Mouse (Mus musculus): ENCODE measurements around the gene Mrps23. TPM values are rescaled to one million over a fixed set of nuclear protein-coding genes. Genes with fewer than 3 reads are reported as not detected.

Mrps23 gene
- polyA plus RNA-seq, 1 experiment from 2014 or later = 71.1 TPM

GRCm38 (mm10) chr11:88258212-88258611 is 54.0 kb downstream of the Mrps23 start:
- H3K27ac ChIP-seq (replicated peaks) = no peak overlapping the region
- no peaks in the 10 kb centered on the region for H3K27me3 ChIP-seq

GRCm38 (mm10) chr11:88260463-88260862 is 56.3 kb downstream of the Mrps23 start:
- no peaks in the 10 kb centered on the region; the same call in 1 of the 2 replicates for H3K4me1 ChIP-seq
- no peak overlapping the region for H3K4me3 ChIP-seq
- no peak for ATAC-seq (ENCODE audit: low FRiP score, low read depth)
- H3K27ac ChIP-seq (replicated peaks) = no peak overlapping the region
- 54% methylated on average over 7 of the region's 7 CpGs for WGBS
- no peaks in the 10 kb centered on the region for H3K27me3 ChIP-seq
- H3K4me2 ChIP-seq (replicated peaks) = no peak overlapping the region
- peaks cover 8% of the 10 kb centered on the region; the same call in 1 of the 2 replicates for H3K36me3 ChIP-seq
- H3K9me3 ChIP-seq = peaks cover 6% of the 10 kb centered on the region; the same call in 1 of the 2 replicates
- H3K9ac ChIP-seq (replicated peaks) = no peak overlapping the region

More at GRCm38 (mm10) chr11:88258212-88258611, 54.0 kb downstream of the Mrps23 start:
- 83% methylated on average over 4 of the region's 4 CpGs for WGBS
- no peak overlapping the region for H3K4me2 ChIP-seq (replicated peaks)
- peaks cover 8% of the 10 kb centered on the region; the same call in 1 of the 2 replicates for H3K36me3 ChIP-seq
- no peak overlapping the region for H3K4me3 ChIP-seq
- H3K4me1 ChIP-seq = peaks cover 12% of the 10 kb centered on the region
- H3K9me3 ChIP-seq = peaks cover 6% of the 10 kb centered on the region; the same call in 1 of the 2 replicates
- ATAC-seq (ENCODE audit: low FRiP score, low read depth) = no peak
- H3K9ac ChIP-seq (replicated peaks) = no peak overlapping the region

Other genes with a start within 250 kb of the Mrps23 start
- gene Dynll2, start 216.9 kb upstream of the Mrps23 start, polyA plus RNA-seq (2016; fragmentation: Nextera tagmentation; extraction: Ambion mirVana) = 38.1 and 40.8 TPM in 2 replicates
- gene Srsf1, start 157.0 kb upstream of the Mrps23 start, polyA plus RNA-seq (2016; fragmentation: Nextera tagmentation; extraction: Ambion mirVana) = 484 and 550 TPM in 2 replicates
- gene Vezf1, start 136.1 kb upstream of the Mrps23 start, polyA plus RNA-seq (2016; fragmentation: Nextera tagmentation; extraction: Ambion mirVana) = 88.6 and 95.5 TPM in 2 replicates
- gene Cuedc1, start 106.3 kb upstream of the Mrps23 start, polyA plus RNA-seq (2016; fragmentation: Nextera tagmentation; extraction: Ambion mirVana) = 40.5 and 45.7 TPM in 2 replicates
- gene Ccdc182, start 89.7 kb downstream of the Mrps23 start, polyA plus RNA-seq (2016; fragmentation: Nextera tagmentation; extraction: Ambion mirVana) = 5.0 and 5.7 TPM in 2 replicates